Mouse (Mus musculus) stomach, postnatal 0 days (tissue): ENCODE measurements around the gene Ier5l. TPM values are rescaled to one million over a fixed set of nuclear protein-coding genes. Genes with fewer than 3 reads are reported as not detected.
A peak's percentile ranks its signal among the peaks of the same experiment; 100 is the strongest.

Experiments used
- ATAC-seq: fragments of 200-750 bp; cut with Nextera tagmentation; 2 replicates; pipeline ENCODE4 v1.8.0; 2017; ENCODE audit not compliant: low FRiP score, low TSS enrichment
- DNase-seq: peaks from one replicate; pipeline ENCODE4 v3.0.0-alpha.2; 2016; ENCODE audit warnings: low spot score
- H3K27ac ChIP-seq: fragments of 300-500 bp; sonication (generic); replicated peaks from 2 replicates; pipeline ENCODE4 v1.5.1; 2014; ENCODE audit warnings: mild to moderate bottlenecking, control low read depth
- H3K27me3 ChIP-seq: fragments of 300-500 bp; sonication (generic); 2 replicates; pipeline ENCODE4 v1.6.1; 2014; ENCODE audit warnings: low read length; ENCODE audit not compliant: control insufficient read depth, insufficient read depth
- H3K36me3 ChIP-seq: fragments of 300-500 bp; sonication (generic); 2 replicates; pipeline ENCODE4 v1.6.1; 2014; ENCODE audit warnings: low read length, mixed read lengths; ENCODE audit not compliant: control insufficient read depth, insufficient read depth
- H3K4me1 ChIP-seq: fragments of 300-500 bp; sonication (generic); replicated peaks from 2 replicates; pipeline ENCODE4 v1.6.1; 2014; ENCODE audit warnings: antibody characterized with exemption; ENCODE audit not compliant: control insufficient read depth, insufficient read depth
- H3K4me2 ChIP-seq: fragments of 300-500 bp; sonication (generic); replicated peaks from 2 replicates; pipeline ENCODE4 v1.6.1; 2014; ENCODE audit warnings: low read depth, mild to moderate bottlenecking, control low read depth, moderate library complexity
- H3K4me3 ChIP-seq: fragments of 300-500 bp; sonication (generic); 2 replicates; pipeline ENCODE4 v1.5.1; 2014; ENCODE audit warnings: low read depth, low read length, control low read depth
- H3K9ac ChIP-seq: fragments of 300-500 bp; sonication (generic); 2 replicates; pipeline ENCODE4 v1.6.1; 2014; ENCODE audit warnings: mild to moderate bottlenecking, low read length, control low read depth, mixed read lengths
- H3K9me3 ChIP-seq: fragments of 300-500 bp; sonication (generic); 2 replicates; pipeline ENCODE4 v1.6.1; 2016; ENCODE audit warnings: low read length; ENCODE audit not compliant: control insufficient read depth
- CTCF ChIP-seq: IDR thresholded peaks from 2 replicates; pipeline ENCODE4 v1.5.1; 2016; ENCODE audit warnings: antibody characterized with exemption, low read depth, mild to moderate bottlenecking, moderate library complexity
- EP300 ChIP-seq: optimal IDR thresholded peaks from 2 replicates; pipeline ENCODE3; 2016; ENCODE audit warnings: antibody characterized with exemption
- WGBS: fragments of 180-500 bp; shearing (Covaris S2); extraction: QIAGEN DNeasy Blood & Tissue Kit; methylation state at CpG from one replicate; pipeline ENCODE4 v1.1.7; 2014; 5-methylcytosine and 5-hydroxymethylcytosine counted together
- polyA plus RNA-seq: library from polyadenylated mRNA; unstranded; fragments of >200 nt; fragmentation: Nextera tagmentation; extraction: Ambion mirVana; gene quantifications from 2 replicates; pipeline ENCODE4 v1.2.1, GENCODE M21; 2015

Ier5l gene
- polyA plus RNA-seq, 1 experiment from 2014 or later: 1.8 TPM

DNA sequence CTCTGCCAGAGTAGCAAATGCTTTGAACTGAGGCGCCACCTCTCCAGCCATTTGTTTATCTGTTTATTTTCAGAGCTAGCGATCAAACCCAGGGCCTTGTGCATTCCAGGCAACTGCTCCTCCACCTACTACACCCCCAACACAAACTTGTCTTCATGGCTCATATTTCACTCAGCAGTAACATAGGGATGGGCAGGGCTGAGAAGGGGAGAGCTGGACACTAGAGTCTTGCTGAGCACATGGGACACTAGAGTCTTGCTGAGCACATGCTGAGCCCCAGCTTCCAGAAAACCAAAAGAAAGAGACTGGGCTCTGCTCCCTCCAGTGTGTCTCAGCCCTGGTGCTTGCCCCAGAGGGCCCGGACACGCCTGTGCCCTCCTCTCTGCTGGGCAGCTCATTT lies 7.2 kb downstream of the Ier5l start:
- no peaks in the 10 kb centered on the region for H3K27me3 ChIP-seq
- DNase-seq: no peak

DNA sequence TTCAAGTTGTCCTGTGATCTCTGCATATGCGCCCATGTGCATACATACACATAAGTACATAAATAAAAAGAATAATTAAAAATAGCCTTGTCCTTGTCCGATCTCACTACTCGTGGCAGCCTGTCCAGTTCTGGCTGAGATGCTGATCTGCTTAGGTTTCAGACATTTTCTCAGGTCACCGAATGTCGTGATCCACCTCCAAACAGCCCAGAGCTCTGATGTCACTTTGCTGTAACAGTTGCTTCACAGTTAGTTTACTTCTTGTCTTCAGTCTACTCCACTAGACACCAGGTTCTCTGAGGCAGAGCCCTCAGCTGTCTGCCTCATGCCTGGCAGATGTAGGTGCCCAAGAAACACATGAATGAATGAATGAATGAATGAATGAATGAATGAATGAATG lies 9.6 kb downstream of the Ier5l start:
- Histone ChIP-seq H3K4me3 (peak overlapping the region; percentile 13), H3K27ac (peak overlapping the region; percentile 13), H3K27me3 (no peaks in the 10 kb centered on the region), H3K36me3 (no peaks in the 10 kb centered on the region), H3K9ac (no peak overlapping the region), H3K4me2 (peak overlapping the region; percentile 57), H3K9me3 (no peaks in the 10 kb centered on the region), H3K4me1 (no peaks in the 10 kb centered on the region; the same call in none of the 2 replicates)
- DNase-seq: no peak
- WGBS: 34% methylated on average over 5 of the region's 5 CpGs
- peak; percentile 1; the same call in 1 of the 2 replicates for ATAC-seq
- TF ChIP-seq CTCF: no peak
- TF ChIP-seq EP300: no peak

More for the DNA sequence above, 7.2 kb downstream of the Ier5l start:
- Histone ChIP-seq H3K36me3 (no peaks in the 10 kb centered on the region), H3K27ac (no peak overlapping the region), H3K9ac (no peak overlapping the region), H3K9me3 (no peaks in the 10 kb centered on the region), H3K4me1 (no peaks in the 10 kb centered on the region; the same call in none of the 2 replicates), H3K4me3 (no peak overlapping the region), H3K4me2 (no peak overlapping the region)
- ATAC-seq: no peak
- 46% methylated on average over 4 of the region's 4 CpGs for WGBS
- TF ChIP-seq EP300 (no peak), CTCF (no peak)

DNA sequence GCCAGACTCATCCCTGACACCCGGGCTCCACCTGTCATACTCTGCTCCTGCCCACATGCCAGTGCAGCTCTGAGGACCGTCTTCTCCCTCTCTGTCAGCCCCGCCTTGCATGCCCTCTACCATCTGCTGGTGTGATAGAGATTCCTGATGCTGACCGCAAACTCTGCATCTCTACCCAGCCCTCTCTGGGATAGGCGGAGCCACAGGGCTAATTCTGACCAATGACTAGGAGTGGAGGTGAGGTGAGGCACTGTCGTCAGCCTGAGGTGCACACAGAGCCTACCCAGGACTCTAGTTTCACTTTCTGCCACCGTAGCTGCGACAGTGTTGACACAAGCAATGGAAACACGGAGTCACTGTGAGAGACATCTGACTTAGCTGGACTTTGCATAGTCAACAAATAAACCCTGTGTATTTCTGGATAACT lies 10.1 kb downstream of the Ier5l start:
- H3K4me3 ChIP-seq: peak overlapping the region; percentile 13
- ATAC-seq (peak; percentile 97), DNase-seq (peak; percentile 91)
- H3K4me1 ChIP-seq: no peaks in the 10 kb centered on the region; the same call in none of the 2 replicates
- no peaks in the 10 kb centered on the region for H3K9me3 ChIP-seq
- peak overlapping the region; percentile 57 for H3K4me2 ChIP-seq
- H3K27me3 ChIP-seq: no peaks in the 10 kb centered on the region
- 3% methylated on average over 9 of the region's 9 CpGs for WGBS
- no peaks in the 10 kb centered on the region for H3K36me3 ChIP-seq
- TF ChIP-seq CTCF: no peak
- TF ChIP-seq EP300: no peak
- peak overlapping the region; percentile 91 for H3K27ac ChIP-seq
- peak overlapping the region; percentile 43 for H3K9ac ChIP-seq

DNA sequence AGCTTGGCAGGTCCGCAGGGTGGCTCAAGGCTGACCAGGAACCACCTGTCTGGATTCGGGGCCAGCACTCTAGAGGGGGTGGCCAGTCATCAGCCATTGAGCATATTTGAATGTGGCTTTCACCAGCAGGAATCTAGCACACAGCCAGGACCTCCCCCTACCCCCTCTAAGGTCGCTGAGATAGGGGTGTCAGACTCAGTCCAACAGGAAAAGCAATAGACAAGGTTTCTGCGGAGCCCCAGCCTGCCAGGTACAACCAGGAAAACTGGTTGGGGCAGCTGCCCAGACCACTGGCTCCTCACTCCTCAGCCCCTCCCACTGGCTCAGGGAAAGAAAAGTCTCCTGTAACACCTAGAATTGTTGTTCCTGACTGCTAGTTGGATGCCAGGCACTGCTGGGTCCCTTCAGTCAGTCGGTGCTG lies 10.7 kb downstream of the Ier5l start:
- Histone ChIP-seq H3K27me3 (no peaks in the 10 kb centered on the region), H3K9ac (peak overlapping the region; percentile 43), H3K27ac (peak overlapping the region; percentile 91), H3K4me2 (peak overlapping the region; percentile 57), H3K36me3 (no peaks in the 10 kb centered on the region), H3K4me3 (peak overlapping the region; percentile 13; the same call in 1 of the 2 replicates), H3K4me1 (no peaks in the 10 kb centered on the region; the same call in none of the 2 replicates), H3K9me3 (no peaks in the 10 kb centered on the region)
- 6% methylated on average over 5 of the region's 5 CpGs for WGBS
- DNase-seq (peak; percentile 87), ATAC-seq (peak; percentile 69)
- TF ChIP-seq EP300 (peak; percentile 60), CTCF (no peak)

DNA sequence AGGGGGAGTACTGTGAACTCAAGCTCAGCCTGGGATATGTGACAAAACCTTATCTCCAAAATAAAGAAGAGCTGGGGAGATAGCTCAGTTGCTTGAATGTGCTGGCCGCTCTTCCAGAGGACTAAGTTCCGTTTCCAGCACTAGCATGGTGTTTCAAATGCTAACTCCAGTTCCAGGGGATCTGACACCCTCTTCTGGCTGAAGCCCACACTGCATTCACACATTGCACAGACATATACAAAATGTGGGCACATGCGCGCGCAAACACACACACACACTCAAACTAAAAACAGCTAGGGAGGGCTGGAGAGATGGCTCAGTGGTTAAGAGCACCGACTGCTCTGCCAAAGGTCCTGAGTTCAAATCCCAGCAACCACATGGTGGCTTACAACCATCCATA lies 14.8 kb downstream of the Ier5l start:
- Histone ChIP-seq H3K9me3 (no peaks in the 10 kb centered on the region), H3K27me3 (no peaks in the 10 kb centered on the region), H3K9ac (no peak overlapping the region), H3K4me1 (no peaks in the 10 kb centered on the region; the same call in none of the 2 replicates), H3K4me3 (no peak overlapping the region), H3K4me2 (no peak overlapping the region), H3K36me3 (no peaks in the 10 kb centered on the region), H3K27ac (no peak overlapping the region)
- DNase-seq (no peak), ATAC-seq (no peak)
- WGBS: 88% methylated on average over 6 of the region's 6 CpGs
- TF ChIP-seq CTCF (peak; percentile 52), EP300 (no peak)

DNA sequence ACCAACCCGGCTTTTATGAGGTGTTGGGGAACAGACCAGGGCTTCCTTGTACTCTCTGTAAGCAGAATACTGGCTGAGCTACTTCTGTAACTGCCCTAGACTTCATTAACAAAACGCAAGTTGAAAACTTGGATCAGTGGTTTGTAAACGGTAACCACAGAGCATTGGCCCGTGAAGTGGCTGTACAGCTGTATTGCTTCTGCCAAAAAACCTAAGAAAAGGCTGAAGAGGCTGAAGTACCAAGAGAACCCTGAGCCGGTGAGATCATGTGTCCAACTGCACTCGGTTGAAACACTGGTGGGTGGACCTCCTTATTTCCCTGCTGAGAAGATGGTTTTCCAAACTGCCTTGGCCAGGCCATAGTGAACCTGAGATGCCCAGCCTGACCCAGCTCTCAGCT lies 15.7 kb downstream of the Ier5l start:
- Histone ChIP-seq H3K9ac (no peak overlapping the region), H3K27me3 (no peaks in the 10 kb centered on the region), H3K4me2 (no peak overlapping the region), H3K36me3 (no peaks in the 10 kb centered on the region), H3K27ac (0 out of 2 replicates have a peak overlapping the region, but pooled peaks have one; percentile 30), H3K4me3 (no peak overlapping the region), H3K4me1 (no peaks in the 10 kb centered on the region; the same call in 1 of the 2 replicates), H3K9me3 (no peaks in the 10 kb centered on the region)
- ATAC-seq (no peak), DNase-seq (no peak)
- TF ChIP-seq CTCF: no peak
- TF ChIP-seq EP300: no peak
- WGBS: 57% methylated on average over 6 of the region's 6 CpGs
